Mouse (Mus musculus) induced T-regulatory cell, adult 2 months (primary cell): Measurements from ENCODE around the gene Smarcb1.

Experiments used
- DNase-seq: peaks from one replicate; pipeline ENCODE4 v3.0.0-alpha.2; 2012; ENCODE audit warnings: low read depth

The Smarcb1 gene

DNA sequence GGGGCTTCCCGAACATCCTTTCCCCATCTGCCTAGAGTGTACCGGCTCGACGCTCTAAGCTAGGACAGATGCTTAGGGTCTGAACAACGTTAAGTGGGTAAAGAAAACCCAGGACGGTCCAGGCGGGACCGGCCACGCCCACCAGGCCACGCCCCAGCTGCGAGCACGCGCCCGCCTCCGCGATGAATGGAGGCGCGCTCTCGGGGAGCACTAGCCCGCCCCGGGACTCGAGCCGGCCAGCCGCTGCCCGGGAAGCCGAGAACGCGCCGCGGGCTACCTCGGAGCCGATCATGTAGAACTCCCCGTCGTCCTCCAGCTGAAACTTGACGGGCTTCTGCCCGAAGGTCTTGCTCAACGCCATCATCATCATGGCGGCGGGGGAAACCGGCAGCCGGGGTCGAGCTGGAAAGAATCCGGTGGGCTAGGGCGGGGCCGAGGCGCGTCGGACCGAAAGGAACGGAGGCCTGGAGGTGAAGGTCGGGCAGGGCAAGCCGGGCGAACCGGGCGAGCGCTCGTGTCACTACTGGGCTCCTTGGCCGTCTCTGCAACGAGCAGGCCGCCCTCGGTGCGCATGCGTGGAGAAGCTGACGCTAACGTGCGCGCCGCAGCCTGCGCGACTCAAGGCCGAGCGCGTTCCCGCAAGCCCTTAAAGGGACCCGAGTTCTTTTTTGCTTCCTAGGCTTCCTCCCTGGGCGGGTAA, at the start of gene Smarcb1:
Gene Smarcb1, minus strand, starts transcription at position 592 of the 700 bp plus-strand sequence.
- peak; percentile 97 for DNase-seq

DNA sequence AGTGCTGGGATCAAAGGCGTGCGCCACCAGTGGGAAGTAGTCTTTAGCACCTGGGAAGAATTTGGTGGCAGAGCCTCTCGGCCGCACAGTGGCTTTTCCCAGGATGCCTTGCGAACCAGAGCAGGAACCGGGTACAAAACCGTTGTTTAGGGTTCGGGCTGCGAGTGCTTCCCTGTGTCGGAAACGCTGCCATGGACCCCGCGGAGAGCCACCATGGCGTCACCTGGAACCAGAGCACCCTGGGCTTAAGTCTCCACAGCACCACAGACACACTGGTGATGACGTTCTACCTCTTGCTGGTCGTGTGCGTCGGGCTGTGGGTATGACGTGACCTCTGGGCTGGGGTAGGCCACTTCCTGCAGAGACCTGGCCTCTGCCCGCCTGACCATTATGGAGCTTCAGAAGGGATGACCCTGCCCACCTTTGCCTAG, 33.0 kb upstream of the Smarcb1 start, which contains the start of gene Gm5134:
Gene Gm5134, plus strand, starts transcription at position 134 of the 431 bp plus-strand sequence.
- peak; percentile 57 for DNase-seq

DNA sequence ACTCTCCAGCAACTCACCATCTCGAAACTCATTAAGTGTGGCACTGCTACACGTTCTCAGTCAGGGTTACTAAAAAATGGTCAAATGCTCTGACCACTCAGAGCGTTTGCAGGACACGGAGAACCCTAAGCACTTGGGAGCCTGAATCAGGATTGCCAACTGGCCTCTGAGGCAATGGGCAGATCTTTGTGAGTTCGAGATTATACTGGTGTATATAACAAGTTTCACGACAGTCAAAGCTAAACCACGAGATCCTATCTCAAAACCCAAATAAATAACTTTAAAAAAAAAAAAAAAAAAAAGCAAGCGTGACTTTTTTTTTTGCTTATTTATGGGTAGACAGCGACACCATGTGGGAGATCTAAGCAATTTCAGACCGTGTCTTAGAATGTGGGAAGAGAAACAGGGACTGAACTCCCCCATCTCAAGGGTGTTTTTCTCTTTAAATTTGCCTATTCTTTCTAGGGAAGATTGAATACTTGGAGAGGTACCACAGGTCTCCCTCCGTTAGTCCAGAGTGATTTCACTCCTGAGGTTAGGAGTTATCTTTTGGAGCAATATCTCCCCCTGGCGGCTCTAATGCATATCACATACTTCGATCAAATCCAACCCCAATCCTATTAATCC, 30.1 kb upstream of the Smarcb1 start:
- peak; percentile 91 for DNase-seq

DNA sequence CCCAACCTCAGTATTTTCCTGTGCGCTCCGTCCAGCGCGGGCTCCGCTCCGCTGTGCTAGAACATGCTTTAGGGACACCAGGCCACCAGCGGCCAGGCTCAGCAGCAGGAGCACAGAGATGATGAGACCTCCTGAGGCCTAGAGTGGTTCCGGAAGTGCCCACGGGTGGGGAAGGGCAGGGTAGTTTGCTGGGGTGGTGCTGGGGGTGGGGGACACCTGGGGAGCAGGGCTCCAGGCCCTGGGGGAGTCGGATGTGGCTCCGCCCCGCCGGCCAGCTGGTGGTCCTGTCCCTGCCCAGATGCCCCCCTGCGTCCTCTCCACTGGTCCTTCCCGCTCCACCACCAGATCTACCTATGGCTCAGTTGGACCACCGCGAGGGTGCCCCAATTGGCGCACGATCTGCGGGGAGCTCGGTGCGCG, 29.4 kb upstream of the Smarcb1 start:
- DNase-seq = peak; percentile 40

DNA sequence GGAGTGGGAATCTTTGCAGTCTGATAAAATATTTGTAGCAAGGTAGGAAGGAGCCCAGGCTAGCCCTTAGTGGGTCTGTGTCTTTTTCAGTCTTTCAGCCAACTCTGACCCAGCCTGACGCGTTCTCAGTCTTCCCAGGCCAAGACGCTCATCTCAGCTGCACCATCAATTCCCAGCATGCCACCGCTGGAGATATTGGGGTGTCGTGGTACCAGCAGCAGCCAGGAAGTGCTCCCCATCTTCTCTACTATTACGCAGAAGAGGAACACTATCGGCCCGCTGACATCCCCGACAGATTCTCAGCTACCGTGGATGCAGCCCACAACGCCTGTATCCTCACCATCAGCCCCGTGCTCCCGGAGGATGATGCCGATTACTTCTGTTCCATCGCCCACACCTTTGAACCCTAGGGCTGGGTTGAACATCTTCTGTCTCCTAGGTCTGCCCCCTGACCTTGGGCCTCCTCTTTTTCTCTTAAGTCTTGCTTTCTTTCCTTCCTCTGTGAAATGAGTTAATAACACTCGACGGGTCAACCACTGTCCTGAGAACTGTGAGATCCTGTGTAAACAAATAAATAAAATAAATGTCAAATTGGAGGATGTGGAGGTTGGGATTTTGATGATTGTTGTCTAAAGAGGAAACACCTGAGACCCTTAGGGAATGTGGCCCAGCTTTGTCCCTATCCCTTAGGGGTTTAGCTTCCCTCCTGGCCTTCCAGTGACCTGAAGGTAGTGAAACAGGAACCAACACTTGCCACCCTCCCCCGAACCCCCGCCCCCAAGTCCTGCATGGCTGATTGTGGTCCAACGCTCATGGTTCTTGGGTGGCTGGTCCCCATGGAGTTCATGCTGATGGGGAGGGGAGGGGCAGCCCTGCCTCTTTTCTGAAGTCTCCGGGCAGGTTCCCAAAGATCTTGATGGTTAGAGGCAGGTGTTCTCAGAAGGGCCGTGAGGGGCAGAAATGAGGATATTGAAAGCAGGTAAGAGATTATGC, 27.9 kb upstream of the Smarcb1 start:
- DNase-seq = no peak

DNA sequence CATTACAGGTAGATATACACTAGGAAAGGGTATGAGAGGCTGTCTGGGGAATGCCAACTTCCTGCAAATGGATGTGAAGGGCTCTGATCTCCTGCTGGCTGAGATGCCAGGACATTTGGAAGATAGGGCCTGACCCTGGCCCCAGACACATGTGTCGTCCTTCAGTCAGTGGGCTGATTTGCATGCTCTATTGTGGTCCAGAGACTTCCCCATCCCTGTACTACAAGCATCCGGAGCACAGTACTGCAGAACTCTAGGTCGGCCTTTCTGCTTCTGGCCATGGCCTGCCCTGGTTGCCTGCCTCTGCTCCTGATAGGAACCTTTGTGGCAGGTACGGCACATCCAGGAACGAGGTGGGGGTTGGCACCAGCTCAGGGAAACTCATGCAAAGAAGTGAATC, 26.7 kb upstream of the Smarcb1 start:
- no peak for DNase-seq

DNA sequence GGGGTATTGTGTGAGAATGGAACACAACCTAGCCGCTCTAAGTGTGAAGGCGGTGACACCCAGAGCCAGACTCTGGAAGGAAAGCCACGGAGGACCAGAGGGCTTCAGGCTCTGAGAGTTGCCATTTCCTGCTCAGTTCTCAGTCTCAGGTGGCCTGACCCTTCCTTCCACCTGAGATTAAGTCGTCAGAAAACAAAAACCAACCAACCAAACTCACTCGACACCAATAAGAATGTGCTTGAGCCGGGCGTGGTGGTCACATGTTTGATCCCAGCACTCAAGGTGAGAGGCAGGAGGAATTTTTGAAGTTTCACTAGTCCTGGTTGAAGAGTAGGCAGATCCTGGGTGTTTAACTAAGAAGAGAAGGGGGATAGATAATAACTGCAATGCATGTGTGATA, 24.5 kb upstream of the Smarcb1 start:
- no peak for DNase-seq

DNA sequence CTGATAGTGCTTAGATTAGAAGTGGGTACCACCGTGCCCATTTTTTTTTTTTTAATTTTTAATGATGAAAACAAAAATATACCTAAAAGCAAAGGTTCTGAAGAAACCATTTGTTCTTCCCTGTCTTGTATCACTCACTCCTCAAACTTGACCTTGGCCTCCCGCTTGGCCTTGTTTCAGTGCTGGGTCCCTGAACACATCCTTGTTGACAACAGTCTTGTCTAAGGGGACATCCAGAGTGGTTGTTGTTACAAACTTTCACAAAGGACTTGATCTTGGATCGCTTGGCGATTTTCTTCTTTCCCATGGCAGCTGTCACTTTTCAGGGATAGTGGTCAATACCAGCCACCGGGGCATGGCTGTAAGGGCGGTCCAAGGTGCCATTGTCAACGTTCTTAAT, 23.8 kb upstream of the Smarcb1 start:
- DNase-seq = no peak

DNA sequence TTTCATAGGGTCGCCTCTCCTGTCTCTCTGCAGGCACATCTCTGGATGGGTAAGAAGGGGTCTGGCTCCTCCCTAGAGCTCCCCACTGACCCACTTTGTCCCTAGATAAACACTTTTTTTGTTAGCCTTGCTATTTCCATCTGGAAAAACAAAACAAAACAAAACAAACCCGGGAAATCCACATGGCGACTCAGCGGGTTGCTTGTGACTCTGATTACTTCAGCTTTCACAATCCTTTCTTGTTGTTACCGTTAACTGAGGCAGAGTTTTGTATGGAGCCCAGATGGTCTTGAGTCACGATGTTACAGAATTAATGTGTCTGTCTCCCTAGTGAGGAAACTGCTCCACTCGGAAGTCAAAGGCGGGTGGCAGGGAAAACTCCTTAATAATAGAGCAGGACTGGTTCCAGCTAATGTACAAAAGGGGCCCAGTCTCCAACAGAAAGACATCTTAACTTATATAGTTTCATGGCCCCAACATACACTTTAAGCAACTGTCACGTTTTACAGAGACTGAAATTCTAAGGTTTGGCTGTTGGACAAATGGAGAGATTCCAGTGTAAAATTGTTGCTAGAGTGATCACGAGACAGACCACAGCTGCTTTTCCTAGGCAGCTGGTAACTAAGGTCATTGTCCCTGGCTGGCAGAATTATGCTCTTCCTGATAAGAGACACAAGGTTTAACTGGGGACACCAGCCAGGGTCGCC, 22.8 kb upstream of the Smarcb1 start:
- no peak for DNase-seq

DNA sequence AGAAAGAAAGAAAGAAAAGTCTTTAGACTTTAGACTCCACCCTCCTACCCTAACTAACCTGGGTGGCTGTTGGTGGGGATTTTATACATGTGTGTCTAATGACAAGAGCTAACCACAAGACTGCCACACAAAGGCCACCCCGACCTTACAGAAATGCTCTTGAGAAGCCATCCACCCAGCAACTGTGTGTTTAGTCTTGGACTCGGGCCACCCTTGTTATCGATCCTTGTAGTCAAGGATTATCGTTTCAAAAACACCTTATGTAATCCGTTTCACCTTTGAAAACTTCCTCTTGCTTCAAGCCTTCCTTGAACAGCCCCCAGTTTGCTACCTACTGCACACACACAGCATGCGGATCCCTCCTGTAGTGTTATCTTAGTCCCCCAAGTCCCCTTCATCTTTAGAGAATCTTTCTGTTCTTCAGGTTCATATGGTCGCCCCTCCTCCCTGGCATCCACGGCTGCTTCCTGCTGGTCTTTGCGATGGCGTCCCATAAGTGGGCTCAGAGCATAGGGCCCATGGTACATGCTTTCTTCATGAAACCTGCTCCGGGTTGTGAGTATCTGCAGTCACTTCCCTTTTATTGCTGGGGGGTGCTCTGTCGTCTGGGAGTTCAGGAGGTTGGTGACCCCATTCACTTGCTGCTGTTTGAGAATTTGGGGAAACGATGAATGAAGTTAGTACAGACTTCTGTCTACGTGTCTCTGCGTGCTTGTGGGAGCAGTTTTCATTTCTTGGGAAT, 21.5 kb upstream of the Smarcb1 start, which contains the start of gene Vpreb3:
Gene Vpreb3, plus strand, starts transcription at position 322 of the 742 bp plus-strand sequence.
- DNase-seq = no peak

DNA sequence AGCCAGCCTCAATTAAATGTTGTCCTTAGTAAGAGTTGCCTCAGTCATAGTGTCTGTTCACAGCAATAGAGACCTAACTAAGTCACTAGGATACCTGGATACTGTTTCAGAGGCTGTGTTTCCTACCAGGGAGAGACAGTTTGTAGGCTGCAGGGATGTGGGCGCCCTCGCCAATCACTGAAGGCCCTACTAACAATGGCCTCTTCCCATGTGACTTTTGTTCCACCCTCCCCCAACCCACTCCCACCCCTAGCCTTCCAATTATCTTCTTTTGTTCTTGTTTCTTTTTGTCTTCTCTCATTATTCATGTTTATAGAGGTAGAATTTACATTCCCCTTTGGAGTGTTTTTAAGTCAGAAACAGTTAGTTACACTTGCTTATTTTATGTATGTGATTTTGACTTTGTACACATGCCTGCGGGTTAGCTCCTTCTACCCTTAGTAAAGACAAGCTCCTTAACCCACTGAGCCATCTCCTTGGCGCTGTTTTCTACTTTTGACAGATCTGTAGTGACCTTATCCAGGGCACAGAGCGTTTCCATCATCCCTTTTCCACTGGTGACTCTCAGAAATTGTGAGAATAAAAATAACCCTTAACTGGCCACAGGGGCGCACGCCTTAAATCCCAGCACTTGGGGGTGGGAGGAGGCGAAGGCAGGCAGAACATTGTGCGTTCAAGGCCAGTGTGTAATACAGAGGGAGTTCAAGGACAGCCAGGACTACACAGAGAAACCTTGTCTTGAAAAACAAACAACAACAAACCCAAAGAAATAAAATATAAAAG, 19.8 kb upstream of the Smarcb1 start:
- no peak for DNase-seq

DNA sequence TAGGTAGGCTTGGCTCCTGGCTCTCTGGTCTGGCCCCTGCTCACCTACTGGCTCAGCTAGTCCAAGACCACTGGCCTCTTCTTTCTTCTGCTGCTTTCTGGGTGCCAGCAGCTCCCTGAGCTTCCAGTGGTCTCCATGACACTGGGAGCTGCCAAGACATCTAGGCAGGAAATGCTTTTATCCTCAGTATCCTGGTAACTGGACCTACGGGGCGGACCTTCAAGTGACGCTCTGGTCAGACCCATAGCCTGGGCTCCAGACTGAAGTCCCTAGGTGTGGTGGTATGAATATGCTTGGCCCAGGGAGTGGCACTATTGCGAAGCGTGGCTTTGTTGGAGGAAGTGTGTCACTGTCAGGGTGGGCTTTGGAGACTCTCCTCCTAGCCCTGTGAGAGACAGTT, 19.1 kb upstream of the Smarcb1 start, which contains the start of gene Gm867:
Gene Gm867, minus strand, starts transcription at position 153 of the 400 bp plus-strand sequence.
- no peak for DNase-seq

DNA sequence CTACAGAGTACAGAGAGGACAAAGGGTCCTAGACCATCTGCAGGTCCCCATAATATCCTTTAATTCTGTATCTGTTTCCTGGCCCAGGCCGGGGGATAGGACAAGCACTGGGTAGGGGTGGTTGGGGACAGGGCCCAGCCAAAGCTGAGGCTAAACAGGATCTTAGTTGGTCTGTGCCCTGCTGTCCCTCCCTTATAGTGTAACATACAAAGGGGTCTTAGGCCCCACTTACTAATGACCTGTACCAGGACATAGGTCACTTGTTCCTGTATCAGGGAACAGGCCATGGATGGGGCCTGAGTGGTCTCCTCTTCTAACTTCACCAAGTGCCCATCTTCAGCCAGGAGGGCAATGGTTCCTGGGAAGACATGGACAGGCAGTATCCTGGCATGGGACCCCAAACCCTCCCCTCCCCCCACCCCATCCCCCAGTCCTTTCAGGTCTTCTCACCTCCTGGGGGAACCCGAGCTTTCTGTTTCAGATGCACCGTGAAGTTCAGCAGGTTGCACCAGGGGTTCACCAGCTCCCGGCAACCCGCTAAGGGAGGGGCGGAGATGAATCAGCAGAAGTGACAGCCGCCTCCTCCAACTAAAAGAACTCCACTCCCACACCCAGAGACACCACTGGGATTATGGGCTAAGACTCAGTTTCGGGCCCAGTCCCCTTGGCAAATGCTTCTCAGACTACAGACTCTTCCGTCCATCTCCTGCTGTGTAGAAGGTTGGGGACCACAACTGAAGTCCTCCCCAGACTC, 18.2 kb upstream of the Smarcb1 start:
- DNase-seq = peak; percentile 55

DNA sequence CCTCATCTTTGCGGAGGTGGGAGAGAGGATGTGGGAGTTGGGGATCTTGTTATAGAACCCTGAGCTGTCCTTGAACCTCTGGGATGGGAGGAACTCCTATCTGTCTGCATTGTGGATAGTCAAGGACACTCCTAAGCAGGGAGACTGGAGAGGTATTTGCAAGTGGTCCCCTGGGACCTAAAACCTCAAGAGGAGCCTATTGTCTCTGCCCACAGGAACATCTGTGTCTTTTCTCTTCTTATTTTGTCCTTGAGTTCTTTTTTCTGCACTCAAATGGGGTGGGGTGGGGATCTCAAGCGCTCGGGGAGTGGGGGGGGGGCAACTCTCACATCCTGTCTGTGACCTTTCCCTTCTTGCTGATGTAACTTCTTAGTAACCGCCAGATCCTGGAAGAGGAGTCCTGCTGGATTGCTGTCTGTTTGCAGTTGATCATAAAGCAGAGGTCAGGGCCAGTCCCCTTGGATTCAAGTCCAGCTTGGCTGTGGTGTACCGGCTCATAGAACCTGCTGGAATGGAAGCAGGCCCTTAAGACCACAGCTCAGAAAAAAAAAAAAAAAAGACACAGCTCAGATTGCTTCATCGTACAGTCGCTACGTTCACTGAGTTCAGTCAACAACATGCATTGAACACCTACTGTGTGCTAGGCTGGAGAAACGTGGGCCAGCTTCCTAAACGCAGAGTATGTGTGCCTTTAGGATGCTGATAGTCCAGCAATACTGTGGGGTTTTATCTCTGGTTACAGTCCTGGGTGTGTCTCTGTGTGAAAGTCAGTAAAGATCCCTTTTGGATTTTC, 16.6 kb upstream of the Smarcb1 start:
- peak; percentile 53 for DNase-seq

DNA sequence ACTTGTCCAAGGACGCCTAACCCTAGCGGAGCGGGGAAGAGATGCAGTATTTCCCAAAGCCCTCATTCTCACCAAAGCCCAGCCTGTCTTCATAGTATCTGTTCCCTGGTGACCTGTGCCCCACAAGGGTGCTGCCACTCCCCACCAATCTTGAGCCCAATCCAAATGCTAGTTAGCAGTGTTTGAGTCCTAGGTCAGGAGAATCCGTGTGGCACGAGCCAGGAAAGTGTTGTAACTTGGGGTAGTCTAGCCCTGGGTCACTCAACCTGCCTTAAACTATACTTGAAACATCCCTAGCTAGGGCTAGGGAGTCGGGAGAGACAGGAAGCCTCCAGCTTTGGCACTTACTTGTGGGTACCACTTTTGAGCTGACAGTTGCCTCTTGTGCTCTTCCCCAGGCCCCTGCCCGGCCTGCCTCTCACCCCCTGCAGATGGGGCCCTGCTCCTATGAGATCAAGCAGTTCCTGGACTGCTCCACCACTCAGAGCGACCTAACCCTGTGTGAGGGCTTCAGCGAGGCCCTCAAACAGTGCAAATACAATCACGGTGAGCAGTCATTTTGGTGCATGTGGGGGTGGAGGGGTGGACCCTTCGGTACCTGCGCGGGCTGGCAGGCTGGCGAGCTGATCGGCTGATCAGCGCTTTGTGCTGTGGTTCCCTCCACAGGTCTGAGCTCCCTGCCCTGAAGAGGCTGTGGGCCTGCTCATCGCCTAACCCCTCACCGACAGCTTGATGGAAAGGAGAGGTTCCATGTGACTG, 15.7 kb upstream of the Smarcb1 start:
- peak; percentile 47 for DNase-seq

DNA sequence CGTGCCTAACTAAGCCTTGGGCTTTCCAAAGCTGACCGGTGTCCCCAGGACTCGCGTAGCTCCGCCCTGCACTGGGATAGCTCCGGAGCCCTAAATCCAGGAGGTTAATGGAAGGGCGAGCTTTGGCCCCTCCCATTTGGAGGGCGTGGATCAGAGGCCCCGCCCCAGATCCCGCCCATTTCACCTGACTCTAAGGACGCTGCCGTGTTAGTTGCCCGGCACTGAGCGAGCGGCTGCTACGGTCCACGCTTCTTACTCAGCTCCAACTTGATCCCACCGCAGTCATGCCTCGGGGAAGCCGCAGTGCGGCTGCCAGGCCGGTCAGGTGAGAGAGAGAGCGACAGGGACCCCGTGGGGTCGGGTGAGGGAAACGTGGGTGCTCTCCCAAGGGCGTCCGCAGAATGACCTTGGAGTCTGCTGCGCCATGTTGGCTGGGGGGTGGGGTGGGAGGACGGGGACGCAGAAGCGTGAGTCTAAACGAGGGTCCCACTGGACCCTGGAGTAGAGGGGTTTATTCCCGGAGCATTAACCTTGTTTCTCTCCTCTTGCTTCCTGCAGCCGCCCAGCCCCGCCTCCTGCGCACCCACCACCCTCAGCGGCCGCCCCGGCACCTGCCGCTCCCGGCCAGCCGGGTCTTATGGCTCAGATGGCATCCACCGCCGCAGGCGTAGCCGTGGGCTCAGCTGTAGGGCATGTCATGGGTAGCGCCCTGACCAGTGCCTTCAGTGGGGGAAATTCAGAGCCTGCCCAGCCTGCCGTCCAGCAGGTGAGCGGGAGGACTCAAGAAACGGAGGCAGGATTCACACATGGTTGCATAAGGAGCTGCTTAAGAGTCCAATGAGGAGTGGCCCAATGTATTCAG, 14.5 kb upstream of the Smarcb1 start, which contains the start of gene Mmp11:
Gene Mmp11, minus strand, starts transcription at position 817 of the 862 bp plus-strand sequence.
- DNase-seq = peak; percentile 93

DNA sequence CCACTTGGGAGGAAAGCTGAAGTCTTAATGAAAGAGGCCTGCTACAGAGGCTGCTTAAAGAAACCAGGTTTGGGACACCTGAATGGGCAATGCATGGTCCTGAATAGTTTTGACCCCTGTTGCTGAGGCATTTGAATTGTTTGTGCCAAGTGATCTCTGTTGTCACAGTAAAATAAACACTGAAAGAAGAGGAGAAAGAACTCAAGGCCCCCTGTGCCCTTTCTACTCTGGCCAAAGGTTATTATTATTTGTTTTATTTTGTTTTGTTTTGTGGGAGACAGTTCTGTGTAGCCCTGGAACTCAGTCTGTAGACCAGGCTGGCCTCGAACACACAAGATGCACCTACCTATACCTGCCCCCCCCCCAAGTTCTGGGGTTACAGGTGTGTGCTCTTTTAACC, 13.6 kb upstream of the Smarcb1 start:
- DNase-seq = no peak
